Mouse (Mus musculus) lung, adult 2 months (tissue): ENCODE data around the gene Elovl5. TPM values are rescaled to one million over a fixed set of nuclear protein-coding genes. Genes with fewer than 3 reads are reported as not detected.

ENCODE experiments used
- DNase-seq: peaks from one replicate; pipeline ENCODE4 v3.0.0; 2022
- H3K4me1 ChIP-seq: fragments of 200-500 bp; 2 replicates; pipeline ENCODE4 v1.6.1; 2011; ENCODE audit warnings: low read length; ENCODE audit not compliant: control insufficient read depth, insufficient read depth
- H3K4me3 ChIP-seq: fragments of 200-500 bp; replicated peaks from 2 replicates; pipeline ENCODE3; 2011; ENCODE audit warnings: low read depth, mild to moderate bottlenecking, control low read depth, low read length; ENCODE audit errors: extremely low read depth
- CTCF ChIP-seq: fragments of 200-500 bp; IDR thresholded peaks from 2 replicates; pipeline ENCODE4 v1.5.1; 2011; ENCODE audit warnings: mild to moderate bottlenecking, low read length, control low read depth; ENCODE audit not compliant: insufficient read depth
- POLR2A ChIP-seq: fragments of 200-500 bp; IDR thresholded peaks from 2 replicates; pipeline ENCODE4 v1.6.1; 2011; ENCODE audit warnings: low read depth, mild to moderate bottlenecking, control low read depth, low read length, borderline replicate concordance; ENCODE audit errors: extremely low read depth
- WGBS: fragments of 180-500 bp; shearing (Covaris S2); methylation state at CpG from one replicate; pipeline ENCODE4 v1.1.7; 2018; 5-methylcytosine and 5-hydroxymethylcytosine counted together
- polyA plus RNA-seq: library from polyadenylated mRNA; depleted of rRNA; stranded (reverse); fragments of >200 nt; gene quantifications from 2 replicates; pipeline ENCODE4 v1.2.3, GENCODE M21; 2012

Elovl5 gene
- polyA plus RNA-seq, 1 experiment: 155 TPM

DNA sequence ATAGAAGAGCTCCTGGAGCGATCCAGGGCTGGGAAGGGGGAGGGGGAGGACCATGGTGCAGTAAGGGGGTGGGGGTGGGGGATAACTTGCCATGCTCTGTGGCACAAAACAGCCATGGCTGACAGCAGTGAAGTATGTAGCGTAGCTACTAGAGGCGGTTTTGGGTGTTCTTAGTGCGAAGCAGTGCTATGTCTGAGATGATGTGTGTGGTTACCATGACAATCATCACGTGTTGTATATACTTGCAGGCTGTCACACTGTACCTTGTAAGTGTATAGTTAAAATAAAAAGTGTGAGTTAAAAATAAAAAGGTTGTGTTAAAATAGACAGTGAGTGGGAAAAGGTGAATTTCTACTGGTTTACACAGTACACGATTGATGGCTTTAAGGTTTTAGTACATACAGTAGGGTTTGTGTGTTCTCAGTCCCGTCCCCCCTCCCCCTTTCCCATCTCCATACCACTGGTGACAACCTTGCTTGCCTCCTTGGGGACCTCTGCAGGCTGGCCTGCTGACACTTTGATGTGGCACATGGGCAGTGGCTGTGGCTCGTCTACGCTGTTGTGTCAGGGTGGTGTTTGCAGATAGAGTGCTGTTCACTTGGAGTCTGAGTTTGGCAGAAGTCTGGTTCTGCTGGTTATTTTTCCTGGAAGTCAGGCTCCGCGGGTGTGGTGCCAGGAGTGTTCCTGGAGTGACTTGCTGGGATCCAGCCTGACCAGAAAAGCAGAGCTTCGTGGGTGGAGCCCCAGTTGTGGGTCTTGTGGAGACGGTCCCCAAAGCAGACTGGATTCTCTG, 21.8 kb downstream of the Elovl5 start:
- peak; percentile 70 for DNase-seq
- TF ChIP-seq CTCF (no peak), POLR2A (no peak)
- no peak overlapping the region for H3K4me3 ChIP-seq
- 32% methylated on average over 13 of the region's 13 CpGs for WGBS
- peaks cover 46% of the 10 kb centered on the region for H3K4me1 ChIP-seq

DNA sequence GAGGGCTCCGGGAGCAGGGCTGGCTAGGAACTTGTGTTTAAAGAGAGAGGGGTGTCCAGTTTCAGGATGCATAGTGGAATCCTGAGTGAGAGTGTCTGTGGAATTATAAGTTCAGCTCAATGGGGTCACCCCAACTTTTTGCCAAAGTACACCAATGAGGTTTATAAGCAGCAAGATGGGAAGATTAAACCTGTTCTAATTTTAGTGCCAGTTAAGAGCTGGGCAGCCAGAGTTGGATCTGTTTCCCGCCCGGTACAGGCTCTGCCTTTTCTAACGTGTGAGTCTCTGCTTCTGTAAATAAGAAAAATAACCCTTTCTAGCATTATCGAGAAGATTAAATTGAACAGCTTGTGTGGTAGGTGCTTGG, 22.4 kb downstream of the Elovl5 start:
- TF ChIP-seq POLR2A: no peak
- TF ChIP-seq CTCF: no peak
- Histone ChIP-seq H3K4me1 (peaks cover 50% of the 10 kb centered on the region), H3K4me3 (no peak overlapping the region)
- DNase-seq: no peak
- WGBS: 25% methylated on average over 5 of the region's 5 CpGs

DNA sequence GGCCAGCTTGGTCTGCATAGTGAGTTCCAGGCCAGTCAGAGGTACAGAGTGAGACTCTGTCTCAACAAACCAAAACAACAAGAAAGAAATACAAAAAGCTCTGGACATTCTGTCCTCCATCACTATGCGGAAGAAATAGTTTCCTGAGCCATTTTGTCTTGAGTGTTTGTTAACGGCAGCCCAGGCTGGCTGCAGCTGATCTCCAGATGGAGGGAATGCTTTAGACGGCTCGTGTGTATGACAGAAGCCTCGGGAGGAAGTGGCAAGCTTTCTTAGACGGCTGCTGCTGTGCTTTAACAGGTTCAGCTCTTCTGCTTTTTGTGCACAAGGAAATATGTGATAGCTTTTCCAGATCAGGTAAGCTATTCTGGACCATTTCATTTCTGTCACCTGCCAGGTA, 23.9 kb downstream of the Elovl5 start:
- Histone ChIP-seq H3K4me1 (peaks cover 52% of the 10 kb centered on the region), H3K4me3 (no peak overlapping the region)
- TF ChIP-seq CTCF (no peak), POLR2A (0 out of 2 replicates have a peak, but pooled peaks have one; percentile 9)
- WGBS: 15% methylated on average over 6 of the region's 6 CpGs
- DNase-seq: no peak

DNA sequence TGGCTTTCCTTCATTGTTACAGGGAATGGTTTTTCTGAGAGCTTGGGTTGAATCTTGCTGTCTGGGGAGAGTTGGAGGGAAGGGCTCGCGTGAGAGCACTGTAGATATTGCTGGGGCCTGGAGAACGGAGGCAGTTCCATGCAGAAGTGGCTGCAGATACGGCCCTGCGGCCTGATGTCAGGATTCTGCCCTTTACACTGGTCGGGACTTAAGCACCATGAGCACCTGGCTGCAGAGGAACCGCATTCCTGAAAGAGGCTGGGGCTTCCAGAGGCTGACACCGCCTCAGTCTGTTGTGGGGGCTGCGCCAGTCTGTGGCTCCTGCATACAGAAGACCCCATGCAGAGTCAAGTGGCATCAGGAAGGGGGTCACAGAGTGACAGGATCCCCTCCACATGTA, 24.7 kb downstream of the Elovl5 start:
- no peak for DNase-seq
- TF ChIP-seq CTCF (no peak), POLR2A (no peak)
- Histone ChIP-seq H3K4me3 (no peak overlapping the region), H3K4me1 (peaks cover 57% of the 10 kb centered on the region)
- WGBS: 68% methylated on average over 9 of the region's 9 CpGs

DNA sequence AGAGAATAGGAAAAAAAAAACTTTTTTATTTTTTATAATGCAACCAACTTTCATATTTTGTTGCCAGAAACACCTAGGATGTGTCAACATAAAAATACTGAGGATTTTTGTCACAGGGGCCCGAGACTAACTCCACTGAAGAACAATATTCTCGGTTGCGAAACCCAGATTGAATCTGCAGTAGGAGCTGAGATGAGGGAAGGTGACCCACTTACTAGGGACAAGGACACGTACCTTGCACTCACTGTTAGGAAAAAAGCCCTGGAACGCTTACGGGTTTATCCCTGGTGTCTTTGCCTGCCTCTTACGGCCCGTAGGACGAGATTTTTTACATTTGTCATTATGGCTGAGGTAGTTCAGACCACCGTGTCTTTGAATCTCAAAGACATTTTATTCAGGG, 25.2 kb downstream of the Elovl5 start:
- H3K4me3 ChIP-seq: no peak overlapping the region
- peaks cover 54% of the 10 kb centered on the region for H3K4me1 ChIP-seq
- no peak for TF ChIP-seq CTCF
- TF ChIP-seq POLR2A: no peak
- DNase-seq: no peak
- 73% methylated on average over 10 of the region's 10 CpGs for WGBS

DNA sequence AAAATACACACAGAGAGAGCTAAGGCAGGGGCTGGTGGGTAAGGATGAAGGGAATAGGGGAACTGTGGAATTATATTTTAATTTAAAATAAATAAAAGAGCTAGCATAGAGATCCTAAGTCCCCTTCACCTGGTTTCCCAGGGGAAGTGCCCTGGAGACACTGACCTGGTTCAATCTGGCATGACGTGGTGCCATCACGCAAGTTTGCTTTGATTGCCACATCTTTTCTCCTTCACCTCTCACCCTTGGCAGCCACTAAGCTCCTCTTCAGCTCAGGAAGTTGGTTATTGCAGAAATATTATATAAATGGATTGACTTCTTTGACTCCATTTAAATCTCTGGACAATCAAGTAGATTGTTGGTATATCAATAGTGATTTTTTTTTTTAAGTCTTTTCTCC, 26.2 kb downstream of the Elovl5 start:
- 60% methylated on average over 2 of the region's 2 CpGs for WGBS
- TF ChIP-seq POLR2A: no peak
- no peak for TF ChIP-seq CTCF
- Histone ChIP-seq H3K4me3 (no peak overlapping the region), H3K4me1 (peaks cover 48% of the 10 kb centered on the region)
- no peak for DNase-seq

DNA sequence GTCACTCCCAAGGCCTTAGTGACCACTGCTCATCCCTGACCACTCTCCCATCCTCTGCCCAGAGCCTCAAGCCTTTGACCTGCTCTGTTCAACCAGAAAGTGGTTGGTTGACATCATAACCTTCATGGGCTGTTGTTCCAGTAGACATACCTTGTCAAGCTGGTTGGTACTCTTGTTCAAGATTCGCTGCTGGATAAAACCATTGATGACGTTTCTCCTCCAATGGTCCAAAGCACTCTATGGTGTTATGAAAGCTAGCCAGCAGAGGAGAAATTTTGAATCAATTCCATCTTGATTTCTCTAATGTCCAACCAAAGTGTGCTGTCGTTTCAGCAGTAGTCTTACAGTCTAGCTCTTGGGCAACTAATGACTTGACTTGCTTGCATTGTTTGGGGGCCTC, 27.0 kb downstream of the Elovl5 start:
- DNase-seq: no peak
- H3K4me3 ChIP-seq: no peak overlapping the region
- H3K4me1 ChIP-seq: peaks cover 40% of the 10 kb centered on the region
- TF ChIP-seq POLR2A (no peak), CTCF (no peak)
- WGBS: 77% methylated on average over 3 of the region's 3 CpGs

DNA sequence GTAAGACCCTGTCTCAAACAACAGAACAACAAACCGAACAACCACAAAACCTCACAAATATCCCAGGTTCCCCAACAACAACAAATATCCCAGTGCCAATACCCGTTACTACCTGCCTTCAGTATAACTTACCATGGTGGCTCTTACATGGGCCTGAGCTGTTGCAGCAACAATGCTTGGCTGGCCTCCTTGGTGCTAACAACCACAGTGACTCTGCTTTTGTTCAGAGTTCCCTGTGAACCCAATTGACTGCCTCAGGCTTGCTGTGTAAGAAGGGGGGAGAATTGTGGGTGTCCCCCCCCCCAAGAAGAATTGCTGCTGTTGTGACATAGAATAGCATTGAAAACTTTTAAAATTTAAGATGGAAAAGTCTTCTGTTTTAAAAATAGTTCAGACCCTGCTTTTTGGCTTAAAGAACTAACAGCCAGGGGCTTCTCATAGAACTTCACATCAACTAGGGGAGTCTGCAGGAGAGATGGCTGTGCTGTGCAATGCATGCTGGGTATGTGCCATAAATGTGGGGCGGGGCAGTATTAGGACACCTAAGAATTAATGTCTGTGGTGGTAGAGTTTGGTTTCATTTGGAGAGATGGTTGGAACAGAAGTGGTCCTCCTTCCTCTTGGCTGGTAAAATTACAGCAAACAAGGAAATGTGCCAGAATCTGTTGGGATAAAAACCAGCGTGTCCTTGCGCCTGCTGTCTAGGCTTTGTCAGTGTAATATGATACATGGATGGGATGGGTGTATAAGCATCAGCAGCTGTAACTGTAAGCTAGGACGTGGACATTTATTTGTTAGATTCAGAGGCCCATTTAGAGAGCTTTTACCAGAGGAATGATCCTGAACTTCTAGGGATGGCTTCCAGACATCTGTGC, 28.9 kb downstream of the Elovl5 start:
- Histone ChIP-seq H3K4me3 (no peak overlapping the region), H3K4me1 (peaks cover 33% of the 10 kb centered on the region)
- TF ChIP-seq POLR2A (no peak), CTCF (no peak)
- no peak for DNase-seq
- 49% methylated on average over 6 of the region's 6 CpGs for WGBS

DNA sequence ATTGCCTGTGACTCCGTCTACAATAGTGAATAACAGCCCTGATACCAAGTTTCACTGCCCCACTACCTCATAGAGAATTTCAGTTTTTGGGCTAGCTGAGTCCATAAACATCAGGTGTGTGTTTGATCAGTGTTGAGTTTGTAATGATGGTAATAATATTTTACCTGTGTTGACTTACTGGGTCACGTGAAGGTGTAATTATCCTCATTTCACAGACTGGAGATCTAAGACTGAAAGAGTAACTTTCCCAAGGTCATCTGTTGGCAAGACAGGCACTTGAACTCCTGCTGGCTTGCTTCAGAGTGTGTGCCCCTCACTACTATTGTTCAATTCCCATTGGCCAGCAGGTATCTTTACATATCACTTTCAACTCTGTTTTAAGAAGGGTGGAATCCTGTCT, 31.1 kb downstream of the Elovl5 start:
- peaks cover 38% of the 10 kb centered on the region for H3K4me1 ChIP-seq
- WGBS: 83% methylated on average over 2 of the region's 2 CpGs
- DNase-seq: no peak
- no peak for TF ChIP-seq POLR2A
- no peak for TF ChIP-seq CTCF
- H3K4me3 ChIP-seq: no peak overlapping the region

DNA sequence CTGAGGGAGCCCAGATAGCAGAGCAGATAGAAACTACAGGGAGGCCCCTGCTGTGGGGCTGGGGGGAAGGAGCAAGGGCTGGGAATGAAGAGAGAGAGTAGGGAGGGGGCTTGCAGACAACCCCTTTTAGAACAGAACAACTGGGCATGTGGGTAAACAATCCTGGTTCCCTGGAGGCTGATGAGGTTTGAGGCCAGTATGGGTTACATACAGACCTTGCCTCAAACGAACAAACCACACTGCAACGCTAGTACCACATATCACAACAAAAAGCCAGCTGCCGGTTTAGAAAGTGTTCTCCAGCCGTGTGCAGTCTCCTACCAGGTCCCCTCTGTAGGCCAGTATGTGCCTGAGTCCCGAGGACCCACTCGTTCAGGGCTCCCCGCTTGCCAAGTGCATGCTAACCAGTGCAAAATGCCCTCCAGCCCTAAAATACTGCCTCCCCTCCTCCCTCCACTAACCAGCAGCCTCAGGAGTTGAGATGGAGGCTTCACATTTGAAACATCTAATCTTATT, 32.6 kb downstream of the Elovl5 start:
- H3K4me3 ChIP-seq: no peak overlapping the region
- 42% methylated on average over 7 of the region's 7 CpGs for WGBS
- H3K4me1 ChIP-seq: peaks cover 41% of the 10 kb centered on the region
- no peak for TF ChIP-seq POLR2A
- TF ChIP-seq CTCF: no peak
- DNase-seq: no peak
